Mouse (Mus musculus) kidney, adult 2 months (tissue): ENCODE measurements around the gene Rimbp2.

Experiments used
- CTCF ChIP-seq: fragments of 200-500 bp; conservative IDR thresholded peaks from 2 replicates; pipeline ENCODE4 v1.5.1; 2011; ENCODE audit warnings: low read depth, mild to moderate bottlenecking, control low read depth, low read length, moderate library complexity, mixed read lengths; ENCODE audit not compliant: insufficient read depth, insufficient read length
- POLR2A ChIP-seq: fragments of 200-500 bp; IDR thresholded peaks from one replicate; pipeline ENCODE4 v1.6.1; 2011; ENCODE audit warnings: low read depth, low read length, control low read depth

GRCm38 (mm10) chr5:128984536-128984935 is 31.2 kb upstream of the Rimbp2 start:
- TF ChIP-seq CTCF = no peak
- TF ChIP-seq POLR2A = no peak
